Mouse (Mus musculus): ENCODE data around the gene Ddit4.

Ddit4 gene

DNA sequence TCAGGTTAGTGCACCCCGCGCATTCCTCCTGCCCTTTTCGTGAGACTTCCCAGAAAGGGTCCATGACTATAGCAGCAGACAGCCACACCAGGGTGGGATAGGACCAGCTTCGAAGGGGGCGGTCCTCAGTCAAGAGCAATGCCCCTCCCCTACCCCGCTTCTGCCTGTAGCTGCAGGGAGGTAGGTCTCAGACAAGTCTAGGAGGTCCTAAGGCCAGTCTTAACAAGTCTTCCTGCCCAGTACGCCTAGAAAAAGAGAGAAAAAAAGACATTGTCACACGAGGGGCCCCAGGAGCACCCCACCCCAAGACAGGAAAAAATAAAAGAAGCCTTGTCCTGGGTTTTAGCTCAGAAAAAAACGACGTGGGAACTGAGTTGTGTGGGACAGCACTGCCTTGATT, 35.0 kb downstream of the Ddit4 start:
- DNase-seq (ENCODE audit: low spot score) = no peak

DNA sequence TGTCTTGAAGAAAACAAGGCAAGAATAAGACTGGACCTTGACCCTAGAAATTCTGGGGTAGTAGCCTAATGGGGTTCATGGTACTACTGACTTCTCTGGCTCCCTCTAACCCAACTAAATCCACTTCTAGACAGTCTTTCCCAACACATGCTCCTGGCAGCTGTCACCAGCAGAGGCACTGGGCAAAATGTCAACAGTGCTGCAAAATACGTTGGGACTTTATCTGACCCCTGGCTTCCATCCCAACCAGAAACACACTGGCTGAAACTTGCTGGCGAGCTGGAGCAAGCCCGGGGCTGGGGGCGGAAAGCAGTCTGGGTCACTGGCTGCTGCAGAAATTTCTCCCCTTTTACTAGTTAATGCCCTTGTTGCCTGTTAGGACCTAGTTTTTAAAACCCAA, 35.5 kb downstream of the Ddit4 start:
- no peak for DNase-seq (ENCODE audit: low spot score)

DNA sequence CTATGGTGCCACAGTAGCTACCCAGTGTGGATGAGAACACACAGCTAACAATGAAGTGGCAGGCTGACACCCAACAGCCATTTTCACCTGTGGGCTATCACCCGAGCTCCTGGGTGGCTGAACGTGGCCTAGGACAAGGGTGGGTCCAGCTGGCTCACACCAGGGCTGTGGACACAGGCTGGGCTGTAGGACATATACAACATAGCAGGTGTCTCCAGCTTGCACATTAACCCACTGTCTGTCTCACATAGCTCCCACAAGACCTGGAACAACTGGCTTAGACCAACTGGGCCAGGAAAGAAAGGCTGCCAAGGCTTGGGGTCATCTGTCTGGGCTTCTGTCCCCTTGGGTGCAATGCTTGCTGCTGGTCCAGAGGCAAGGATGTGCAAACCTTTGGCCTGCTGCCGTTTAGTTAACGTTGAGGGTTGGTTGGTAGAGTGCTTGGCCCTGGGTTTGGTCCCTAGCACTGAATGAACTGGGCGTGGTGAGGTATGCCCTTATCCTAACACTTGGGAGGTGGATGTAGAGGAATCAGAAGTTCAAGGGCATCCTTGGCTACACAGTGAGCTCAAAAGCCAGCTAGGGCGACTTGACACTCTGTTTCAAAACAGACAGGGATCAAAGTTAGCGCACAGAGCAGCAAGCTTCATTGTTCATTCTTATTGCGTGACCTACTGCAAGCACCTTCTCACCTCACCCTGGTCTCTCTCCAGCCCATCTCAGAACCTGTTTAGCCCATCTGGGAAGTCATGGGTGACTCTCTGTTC, 36.3 kb downstream of the Ddit4 start:
- no peak for DNase-seq (ENCODE audit: low spot score)

GRCm38 (mm10) chr10:59911561-59912198, 40.0 kb downstream of the Ddit4 start:
- no peak for DNase-seq (ENCODE audit: low spot score)

DNA sequence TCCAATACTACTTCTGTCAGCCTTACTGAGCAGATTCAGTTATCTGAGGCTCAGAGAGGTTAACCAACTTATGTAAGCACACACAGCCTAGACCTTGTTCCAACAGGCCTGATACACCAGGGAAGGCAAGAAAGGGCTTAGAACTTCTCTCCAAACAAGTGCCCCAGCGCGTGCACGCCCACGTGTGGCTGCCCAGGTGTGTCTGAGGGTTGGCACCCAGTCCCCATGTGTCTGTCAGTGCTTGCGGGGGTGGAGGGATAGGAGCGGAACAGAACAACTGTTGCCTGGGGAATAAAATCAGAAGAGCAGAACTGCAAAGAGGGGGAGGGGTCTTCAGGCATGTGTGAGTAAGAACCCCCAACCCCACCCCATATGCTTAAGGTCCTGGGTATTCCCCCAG, 40.5 kb downstream of the Ddit4 start:
- DNase-seq (ENCODE audit: low spot score) = no peak

DNA sequence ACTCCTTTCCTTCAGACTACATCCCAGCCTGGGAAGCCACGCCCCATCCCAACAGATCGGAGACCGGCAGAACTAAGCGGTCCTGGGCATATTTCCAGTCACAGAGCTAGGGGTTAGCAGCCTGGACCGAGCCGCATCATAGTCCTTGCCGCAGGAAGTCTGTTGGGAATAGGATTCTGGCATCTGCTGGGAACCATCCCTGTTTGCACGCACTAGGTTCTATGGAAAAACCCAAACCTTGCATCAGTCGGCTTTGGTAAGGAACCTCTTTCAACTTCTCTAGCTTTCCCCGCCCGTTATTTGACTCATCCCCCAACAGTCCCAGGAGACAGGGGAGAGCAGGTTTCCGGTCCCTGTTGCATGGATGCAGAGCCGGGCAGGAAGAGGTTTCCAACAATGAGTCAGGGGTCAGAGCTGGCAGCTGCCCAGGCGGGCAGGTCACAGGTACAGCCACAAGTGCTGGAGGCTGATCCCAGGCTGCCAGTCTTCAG, 42.2 kb downstream of the Ddit4 start:
- DNase-seq (ENCODE audit: low spot score) = no peak

DNA sequence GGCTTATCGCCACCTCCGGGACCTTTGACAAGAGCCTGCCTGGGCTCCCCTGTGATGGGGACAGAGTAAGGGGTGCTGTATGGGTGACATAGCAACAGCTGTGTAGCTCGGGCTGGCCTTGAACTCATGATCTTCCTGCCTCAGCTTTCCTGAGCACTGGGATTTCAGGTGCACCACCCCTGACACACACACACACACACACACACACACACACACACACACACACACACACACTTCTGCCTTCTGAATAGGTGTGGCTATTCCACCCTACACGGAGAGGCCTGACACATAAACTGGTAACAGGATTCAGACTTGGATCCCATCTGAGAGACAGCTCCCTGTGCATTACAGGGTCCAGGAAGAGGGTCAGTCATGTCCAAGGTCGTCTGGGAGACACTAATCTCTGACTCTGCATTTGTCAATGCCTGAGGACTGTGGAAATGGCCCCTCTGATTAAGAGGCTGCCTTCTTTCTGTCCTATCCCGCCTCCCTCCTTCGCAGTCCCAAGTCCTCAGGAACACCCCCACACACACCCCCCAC, 42.8 kb downstream of the Ddit4 start:
- no peak for DNase-seq (ENCODE audit: low spot score)

GRCm38 (mm10) chr10:59907695-59908299, 43.8 kb downstream of the Ddit4 start:
- no peak for DNase-seq (ENCODE audit: low spot score)

GRCm38 (mm10) chr10:59907080-59907609, 44.5 kb downstream of the Ddit4 start:
- no peak for DNase-seq (ENCODE audit: low spot score)

GRCm38 (mm10) chr10:59903170-59903569, 48.5 kb downstream of the Ddit4 start:
- no peak for DNase-seq (ENCODE audit: low spot score)

GRCm38 (mm10) chr10:59902606-59902990, 49.0 kb downstream of the Ddit4 start:
- no peak for DNase-seq (ENCODE audit: low spot score)

DNA sequence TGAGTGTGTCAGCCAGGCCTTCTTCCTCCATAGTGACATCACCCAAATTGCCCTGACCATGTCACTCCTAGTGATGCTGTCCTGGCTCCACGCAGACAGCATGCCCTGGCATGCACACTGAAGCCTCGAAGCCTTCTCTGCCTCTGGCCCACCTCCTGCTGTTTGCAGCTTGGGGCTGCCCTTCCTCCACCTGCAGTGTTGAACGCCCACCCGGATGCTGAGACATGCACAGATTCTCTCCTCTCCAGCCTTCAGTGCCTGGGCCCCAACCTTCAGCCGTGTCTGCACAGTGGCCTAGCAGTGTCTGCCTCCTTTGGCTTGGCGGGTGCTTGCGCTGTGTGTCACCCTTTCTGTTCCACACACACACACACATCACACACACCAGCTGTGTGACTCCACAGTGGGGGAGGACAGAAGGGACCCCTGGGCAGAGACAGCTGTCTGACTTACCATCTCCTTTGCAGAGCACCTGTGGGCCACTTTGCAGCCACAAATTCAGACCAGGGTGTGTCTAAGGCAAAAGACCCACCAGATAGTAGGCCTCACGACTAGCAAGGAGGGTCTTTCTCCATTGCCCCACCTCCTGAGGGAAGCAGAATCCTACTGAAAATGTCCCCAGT, 49.5 kb downstream of the Ddit4 start:
- DNase-seq (ENCODE audit: low spot score) = no peak

GRCm38 (mm10) chr10:59901463-59901862, 50.2 kb downstream of the Ddit4 start:
- no peak for DNase-seq (ENCODE audit: low spot score)

DNA sequence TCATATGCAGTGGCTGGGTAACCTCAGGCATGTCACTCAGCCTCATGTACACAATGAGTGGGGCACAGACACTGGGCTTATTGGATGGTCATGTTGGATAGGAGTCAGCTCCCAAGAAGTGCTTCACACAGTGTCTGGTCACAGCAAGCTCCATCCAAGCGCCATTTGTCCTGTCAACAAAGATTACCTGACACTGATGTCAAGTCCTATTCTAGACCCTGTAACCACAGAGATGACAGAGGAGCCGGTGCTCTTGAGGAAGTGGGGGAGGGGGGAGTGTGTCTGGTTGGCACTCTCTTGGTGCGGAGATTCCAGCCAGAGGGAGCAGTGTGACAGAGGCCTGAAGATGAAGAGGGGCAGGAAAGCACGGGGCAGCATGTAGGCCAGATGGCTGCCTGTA, 50.7 kb downstream of the Ddit4 start:
- no peak for DNase-seq (ENCODE audit: low spot score)

DNA sequence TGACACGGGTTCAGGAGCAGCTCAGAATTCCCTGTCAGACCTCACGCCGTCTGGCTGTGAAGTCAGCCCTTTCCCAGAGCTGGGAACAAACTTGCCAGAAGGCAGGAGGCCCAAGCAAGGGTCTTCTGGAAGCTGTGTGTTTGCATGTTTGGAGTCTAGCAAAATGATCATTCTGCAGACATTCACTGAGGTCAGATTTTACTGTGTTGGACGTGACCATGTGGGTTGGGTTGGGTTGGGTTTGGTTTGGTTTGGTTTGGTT, 51.5 kb downstream of the Ddit4 start:
- DNase-seq (ENCODE audit: low spot score) = no peak
